Mouse (Mus musculus): ENCODE measurements around the gene Lmx1b. TPM values are rescaled to one million over a fixed set of nuclear protein-coding genes. Genes with fewer than 3 reads are reported as not detected.

Gene Lmx1b
- not detected in 3 replicates for total RNA-seq (2017)

DNA sequence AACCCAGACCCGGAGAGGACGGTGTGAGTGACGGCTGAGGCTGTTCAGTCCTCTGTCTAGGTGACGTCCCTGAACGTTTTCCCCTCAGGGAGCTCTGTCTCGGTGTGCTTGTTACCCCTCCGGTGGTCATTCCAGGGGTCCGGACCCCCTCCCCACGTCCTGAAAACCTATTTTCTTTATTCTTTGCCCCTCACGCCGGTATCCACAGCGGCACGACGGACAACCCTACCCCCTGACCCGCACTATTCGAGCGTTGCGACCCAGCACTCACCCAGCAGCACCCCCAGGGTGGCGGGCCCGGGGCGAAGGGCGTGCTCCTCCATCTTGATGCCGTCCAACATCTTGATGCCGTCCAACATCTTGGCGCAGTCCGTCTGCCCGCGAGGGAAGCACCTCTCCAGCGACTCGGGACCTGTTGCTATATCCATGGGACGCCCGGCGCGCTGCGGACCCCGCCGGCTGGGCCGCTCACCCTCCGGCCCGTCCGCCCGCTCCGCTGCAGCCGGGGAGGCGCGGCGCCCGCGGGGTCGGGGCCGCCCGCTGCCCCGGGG, at the start of gene Lmx1b:
TSS of gene Lmx1b (minus strand) at position 341 of the 551 bp plus-strand sequence.
- no peak for ATAC-seq (replicated peaks; ENCODE audit: insufficient number of reproducible peaks, low FRiP score, low TSS enrichment, poor library complexity, severe bottlenecking)

DNA sequence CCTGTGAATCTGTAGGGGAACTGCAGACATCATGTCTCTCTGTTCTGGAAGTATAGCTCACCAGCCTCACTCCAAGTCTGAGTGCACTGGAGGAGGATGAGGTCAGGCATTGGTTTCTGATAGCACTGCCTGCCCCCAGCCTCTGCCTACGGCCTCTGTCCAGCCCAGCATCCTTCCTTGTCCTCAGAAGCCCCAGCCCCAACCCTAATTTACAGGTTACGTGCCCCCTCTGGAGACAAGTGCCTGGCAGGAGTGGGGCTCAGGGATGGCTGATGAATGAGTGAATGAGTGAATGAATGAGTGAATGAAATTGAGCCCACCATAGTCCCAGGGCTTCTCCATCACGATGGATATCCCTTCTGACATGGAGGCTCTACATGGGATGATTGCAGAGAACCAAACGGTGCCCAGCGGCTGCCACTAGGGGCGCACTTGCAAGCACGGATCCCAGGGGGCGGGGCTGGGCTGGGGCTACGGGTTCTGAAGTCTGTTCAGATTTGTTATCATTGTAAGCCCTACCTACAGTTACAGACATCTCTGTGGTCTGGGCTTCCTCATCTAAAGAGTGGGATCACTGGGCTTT, 49.7 kb upstream of the Lmx1b start:
- no peak for ATAC-seq (replicated peaks; ENCODE audit: insufficient number of reproducible peaks, low FRiP score, low TSS enrichment, poor library complexity, severe bottlenecking)

GRCm38 (mm10) chr2:33689155-33689879, 49.0 kb upstream of the Lmx1b start:
- ATAC-seq (replicated peaks; ENCODE audit: insufficient number of reproducible peaks, low FRiP score, low TSS enrichment, poor library complexity, severe bottlenecking), result no peak

DNA sequence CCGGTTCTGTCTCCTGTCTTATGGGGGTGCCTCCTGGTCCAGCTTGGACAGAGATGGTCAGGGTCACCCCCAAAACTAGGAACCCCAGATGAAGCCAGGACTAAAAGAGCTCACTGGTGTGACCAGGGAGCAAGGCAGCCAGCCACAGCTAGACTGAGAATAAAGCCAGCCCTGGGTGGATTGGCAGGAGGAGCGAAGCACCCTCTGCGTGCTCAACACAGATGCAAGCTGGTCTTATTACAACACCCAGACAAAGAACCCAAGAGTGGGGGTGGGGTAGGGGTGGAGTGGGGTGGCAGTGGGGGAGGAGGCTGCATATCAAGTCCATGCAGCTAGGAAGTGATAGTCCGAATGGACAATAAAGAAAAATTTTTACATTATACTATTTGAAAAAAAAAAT, 43.3 kb upstream of the Lmx1b start:
- ATAC-seq (replicated peaks; ENCODE audit: insufficient number of reproducible peaks, low FRiP score, low TSS enrichment, poor library complexity, severe bottlenecking), result no peak

- no peak for ATAC-seq (replicated peaks; ENCODE audit: insufficient number of reproducible peaks, low FRiP score, low TSS enrichment, poor library complexity, severe bottlenecking)
Measured at GRCm38 (mm10) chr2:33683095-33683494, 42.8 kb upstream of the Lmx1b start.

GRCm38 (mm10) chr2:33682219-33682618, 41.9 kb upstream of the Lmx1b start:
- no peak for ATAC-seq (replicated peaks; ENCODE audit: insufficient number of reproducible peaks, low FRiP score, low TSS enrichment, poor library complexity, severe bottlenecking)

DNA sequence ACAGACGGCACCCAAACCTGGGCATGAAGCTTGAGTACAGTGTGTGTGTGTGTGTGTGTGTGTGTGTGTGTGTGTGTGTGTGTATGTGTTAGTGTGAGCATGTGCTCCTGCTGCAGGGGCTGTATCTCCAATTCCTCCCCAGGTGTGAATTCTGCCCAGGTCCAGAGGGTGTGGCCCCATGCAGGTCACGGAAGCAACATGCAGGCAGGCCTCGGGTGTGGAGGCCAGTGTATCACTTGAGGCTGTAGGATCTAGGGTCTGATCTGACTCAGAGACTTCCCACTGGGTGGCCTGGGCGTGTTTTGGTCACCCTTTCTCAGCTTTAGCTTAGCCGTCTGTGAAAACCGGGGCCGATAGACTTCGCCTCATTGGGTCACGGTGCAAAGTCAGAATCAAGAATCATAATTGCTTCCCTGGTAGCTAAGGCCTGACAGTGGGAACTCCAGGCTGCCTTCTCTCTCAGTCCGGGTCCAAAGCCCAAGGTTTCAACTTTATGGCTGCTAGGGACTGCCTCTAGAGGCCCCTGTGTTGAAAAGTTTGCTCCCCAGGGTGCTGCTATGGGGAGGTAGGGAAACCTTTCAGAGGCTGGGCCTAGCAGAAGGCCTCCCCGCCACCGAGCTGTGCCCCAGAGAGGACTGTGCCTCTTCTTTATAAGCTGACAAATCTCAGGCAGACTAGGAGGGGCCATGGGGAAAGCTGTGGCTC, 38.8 kb upstream of the Lmx1b start:
- ATAC-seq (replicated peaks; ENCODE audit: insufficient number of reproducible peaks, low FRiP score, low TSS enrichment, poor library complexity, severe bottlenecking), result no peak

- ATAC-seq (replicated peaks; ENCODE audit: insufficient number of reproducible peaks, low FRiP score, low TSS enrichment, poor library complexity, severe bottlenecking), result no peak
Measured at GRCm38 (mm10) chr2:33672701-33673472, 32.6 kb upstream of the Lmx1b start.

DNA sequence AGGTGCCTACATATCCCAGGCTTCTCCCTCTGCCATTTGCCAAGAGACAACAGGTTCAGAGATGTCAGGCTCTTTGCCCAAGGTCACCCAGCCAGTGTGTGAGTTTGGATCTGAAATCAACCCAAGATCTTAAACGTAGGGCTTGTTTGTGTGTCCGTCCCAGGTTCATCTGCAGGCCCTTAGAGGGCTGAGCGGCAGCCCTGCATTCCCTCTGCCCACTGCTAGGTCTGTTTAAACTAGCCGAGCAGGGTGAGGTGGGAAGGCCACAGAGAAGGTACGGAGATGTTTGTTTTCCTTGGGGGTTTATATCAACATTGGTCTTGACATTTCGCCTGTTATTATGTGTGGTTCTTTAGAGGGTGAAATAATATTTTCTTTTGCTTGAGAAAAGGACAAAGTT, 28.4 kb upstream of the Lmx1b start:
- no peak for ATAC-seq (replicated peaks; ENCODE audit: insufficient number of reproducible peaks, low FRiP score, low TSS enrichment, poor library complexity, severe bottlenecking)

- no peak for ATAC-seq (replicated peaks; ENCODE audit: insufficient number of reproducible peaks, low FRiP score, low TSS enrichment, poor library complexity, severe bottlenecking)
Measured at GRCm38 (mm10) chr2:33666388-33666945, 26.2 kb upstream of the Lmx1b start.

DNA sequence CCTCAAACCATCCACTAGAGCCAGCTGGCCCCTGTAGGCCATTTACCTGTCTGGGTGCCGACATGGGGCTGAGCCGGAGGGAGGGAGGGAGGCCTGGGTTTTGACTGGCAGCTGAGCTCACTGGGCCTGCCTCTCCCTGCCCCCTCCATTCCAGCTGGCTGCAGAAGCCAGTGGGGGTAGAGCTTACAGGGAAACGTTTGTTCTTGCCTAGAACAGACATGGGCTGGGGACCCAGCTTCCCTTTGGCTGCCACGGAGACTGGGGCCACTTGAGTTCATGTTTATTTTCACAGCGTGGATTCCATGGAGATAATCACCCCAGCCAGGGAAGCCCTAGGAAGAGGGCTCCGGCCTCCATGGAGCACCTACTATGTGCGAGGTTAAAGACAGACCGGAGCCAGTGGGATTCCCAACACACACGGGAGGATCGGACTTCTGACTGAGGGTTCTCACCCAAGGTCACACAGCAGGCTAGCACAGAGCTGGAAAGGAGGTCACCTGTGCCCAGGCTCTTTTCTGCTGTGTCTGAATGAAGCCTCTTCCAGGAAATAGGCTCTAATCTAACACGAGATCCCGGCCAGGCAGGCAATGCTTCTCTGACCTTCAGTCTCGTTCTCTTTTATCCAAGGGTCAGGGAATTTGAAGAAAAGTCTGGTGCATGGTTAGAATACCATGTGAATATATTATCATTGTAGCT, 25.2 kb upstream of the Lmx1b start:
- ATAC-seq (replicated peaks; ENCODE audit: insufficient number of reproducible peaks, low FRiP score, low TSS enrichment, poor library complexity, severe bottlenecking), result no peak

DNA sequence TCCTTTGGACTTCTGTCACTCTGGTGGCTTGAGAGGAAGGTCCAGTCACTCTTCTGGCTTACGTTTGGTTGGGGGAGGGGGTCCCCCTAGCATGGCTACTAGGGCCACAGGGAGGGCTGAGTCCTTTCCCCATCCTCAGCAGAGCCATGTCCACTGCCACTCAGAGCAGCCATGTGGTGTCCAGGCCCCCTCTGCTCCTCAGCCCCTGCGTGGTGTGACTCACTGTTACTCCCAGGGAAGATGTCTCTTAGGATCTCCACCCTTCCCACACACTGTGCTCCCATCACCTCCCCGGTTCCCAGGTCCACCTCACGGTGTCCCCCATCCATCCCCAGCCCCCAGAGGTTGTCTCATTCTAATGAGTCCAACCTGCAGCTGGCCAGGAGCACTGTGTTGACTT, 24.4 kb upstream of the Lmx1b start:
- ATAC-seq (replicated peaks; ENCODE audit: insufficient number of reproducible peaks, low FRiP score, low TSS enrichment, poor library complexity, severe bottlenecking), result no peak

GRCm38 (mm10) chr2:33659288-33659629, 18.9 kb upstream of the Lmx1b start:
- ATAC-seq (replicated peaks; ENCODE audit: insufficient number of reproducible peaks, low FRiP score, low TSS enrichment, poor library complexity, severe bottlenecking), result no peak

DNA sequence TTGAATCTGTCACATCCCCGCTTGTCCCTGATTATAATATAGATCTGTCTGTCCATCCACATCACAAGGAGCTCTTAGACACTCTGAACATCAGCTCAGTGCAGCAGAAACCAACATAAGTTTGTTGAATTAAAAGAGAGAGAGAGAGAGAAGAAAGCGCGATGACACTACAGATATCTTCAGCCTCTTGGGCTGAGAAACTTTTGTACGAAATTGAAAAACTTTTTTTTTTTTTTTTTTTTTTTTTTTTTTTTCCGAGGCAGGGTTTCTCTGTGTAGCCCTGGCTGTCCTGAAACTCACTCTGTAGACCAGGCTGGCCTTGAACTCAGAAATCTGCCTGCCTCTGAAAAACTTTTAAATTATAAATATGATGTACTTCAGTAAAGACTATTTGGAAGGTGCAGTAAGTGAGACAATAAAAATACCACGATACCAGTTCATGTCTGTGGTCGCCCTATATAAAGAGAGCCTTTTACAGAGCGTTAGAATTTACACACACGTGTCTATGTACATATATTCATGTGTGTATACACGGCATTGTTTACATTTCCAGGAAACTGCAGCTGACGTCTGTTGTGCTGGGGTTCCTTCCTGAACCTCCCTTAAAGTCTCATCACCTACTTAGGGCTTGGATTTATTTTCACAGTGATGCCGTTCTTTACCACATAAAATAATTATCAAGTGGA, 18.4 kb upstream of the Lmx1b start:
- ATAC-seq (replicated peaks; ENCODE audit: insufficient number of reproducible peaks, low FRiP score, low TSS enrichment, poor library complexity, severe bottlenecking), result no peak

DNA sequence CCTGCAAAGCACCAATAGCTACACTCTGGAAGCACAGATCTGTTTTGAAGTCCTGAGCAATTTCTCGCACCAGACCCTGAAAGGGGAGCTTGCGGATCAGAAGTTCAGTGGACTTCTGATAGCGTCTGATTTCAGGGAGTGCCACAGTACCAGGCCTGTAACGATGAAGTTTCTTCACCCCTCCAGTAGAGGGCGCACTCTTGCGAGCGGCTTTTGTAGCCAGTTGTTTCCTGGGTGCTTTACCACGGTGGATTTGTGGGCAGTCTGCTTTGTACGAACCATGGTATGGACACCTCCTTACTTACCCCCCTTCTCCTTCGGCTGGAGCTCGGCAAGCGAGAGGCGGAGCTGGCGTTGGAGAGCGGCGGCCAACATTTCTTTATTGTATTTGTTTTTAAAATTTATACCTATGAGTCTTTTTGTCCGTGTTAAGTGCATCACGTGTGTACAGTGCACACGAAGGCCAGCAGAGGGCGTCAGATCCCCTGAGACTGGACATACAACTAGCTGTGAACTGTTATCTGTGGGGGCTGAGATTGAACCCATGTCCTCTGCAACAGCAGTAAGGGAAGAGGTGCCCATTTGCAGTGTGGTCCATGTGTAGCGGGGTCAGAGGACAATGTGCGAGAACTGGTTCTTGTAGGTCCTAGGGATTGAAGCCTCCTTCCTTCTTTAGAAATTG, 12.3 kb upstream of the Lmx1b start:
- ATAC-seq (replicated peaks; ENCODE audit: insufficient number of reproducible peaks, low FRiP score, low TSS enrichment, poor library complexity, severe bottlenecking), result no peak

DNA sequence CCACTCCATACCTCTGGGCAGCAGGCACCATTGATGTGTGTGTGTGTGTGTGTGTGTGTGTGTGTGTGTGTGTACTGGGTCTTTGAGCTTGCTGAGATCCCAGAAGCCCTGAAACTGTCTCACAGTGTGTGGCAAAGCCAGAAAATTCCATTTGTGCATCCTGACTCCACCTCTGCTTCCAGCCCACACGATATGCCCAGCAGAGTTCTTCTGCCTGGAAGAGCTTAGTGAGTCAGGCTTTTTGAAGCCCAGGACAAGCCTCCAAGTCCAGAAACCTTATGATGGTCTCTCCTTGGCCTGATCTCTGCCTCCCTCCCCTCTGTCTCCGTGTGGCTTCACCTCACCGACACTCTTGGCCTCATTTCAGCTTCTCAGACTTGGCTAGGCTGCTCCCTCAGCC, 9.1 kb upstream of the Lmx1b start:
- ATAC-seq (replicated peaks; ENCODE audit: insufficient number of reproducible peaks, low FRiP score, low TSS enrichment, poor library complexity, severe bottlenecking), result no peak

DNA sequence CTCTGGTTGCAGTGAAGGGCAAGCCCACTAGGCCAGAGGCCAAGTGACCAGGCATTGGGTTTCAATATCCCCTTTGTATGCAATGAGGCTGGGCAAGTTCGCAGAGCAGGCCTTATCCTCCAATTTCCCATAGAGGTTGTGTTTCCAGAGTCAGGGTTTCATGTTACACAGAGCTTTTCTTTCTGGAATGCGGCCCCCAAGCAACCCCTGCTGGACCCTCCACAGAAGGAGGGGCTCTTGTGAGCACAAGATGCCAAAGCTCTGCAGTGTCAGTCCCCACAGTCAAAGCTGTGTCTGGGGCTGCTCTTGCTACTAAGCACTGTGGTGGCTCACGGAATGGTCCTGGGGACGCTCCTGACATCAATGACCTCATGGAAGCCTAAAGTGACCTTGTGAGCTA, 8.6 kb upstream of the Lmx1b start:
- no peak for ATAC-seq (replicated peaks; ENCODE audit: insufficient number of reproducible peaks, low FRiP score, low TSS enrichment, poor library complexity, severe bottlenecking)

- ATAC-seq (replicated peaks; ENCODE audit: insufficient number of reproducible peaks, low FRiP score, low TSS enrichment, poor library complexity, severe bottlenecking), result no peak
Measured at GRCm38 (mm10) chr2:33646283-33646550, 5.9 kb upstream of the Lmx1b start.

All from monocyte, adult 5-6 weeks (primary cell).